Mouse (Mus musculus) adrenal gland (tissue): ENCODE data around the gene Usp29.

Experiments used
- intact Hi-C: fragments of 180-260 bp; cut with DNase I; formaldehyde crosslinking; loops from one replicate; pipeline ENCODE4 v1.15.1; 2025
- long read RNA-seq, 2 experiments: library from polyadenylated mRNA; unstranded; transcript quantifications; one replicate each; pipeline ENCODE4 v2.0.0; 2020; ENCODE audit warnings: borderline replicate concordance in 1 of 2; ENCODE audit not compliant: insufficient replicate concordance in 1 of 2

The Usp29 gene
- long read RNA-seq, experiment 1 = 0 reads
- long read RNA-seq, experiment 2, partial matches to known transcripts = 0 of 2 reads
- long read RNA-seq, experiment 2, other reads (novel, unspliced or antisense) = 2 of 2 reads

GRCm38 (mm10) chr7:6730241-6730640 lies at the start of gene Usp29, which contains the start of gene Peg3:
TSS of gene Usp29 (plus strand) at chr7:6730578.
TSS of gene Peg3 (minus strand) at chr7:6730431.
- intact Hi-C loops = loop anchor here (10.0 kb wide), 1 partner anchor 185 kb away; no protein-coding TSS in a partner anchor

DNA sequence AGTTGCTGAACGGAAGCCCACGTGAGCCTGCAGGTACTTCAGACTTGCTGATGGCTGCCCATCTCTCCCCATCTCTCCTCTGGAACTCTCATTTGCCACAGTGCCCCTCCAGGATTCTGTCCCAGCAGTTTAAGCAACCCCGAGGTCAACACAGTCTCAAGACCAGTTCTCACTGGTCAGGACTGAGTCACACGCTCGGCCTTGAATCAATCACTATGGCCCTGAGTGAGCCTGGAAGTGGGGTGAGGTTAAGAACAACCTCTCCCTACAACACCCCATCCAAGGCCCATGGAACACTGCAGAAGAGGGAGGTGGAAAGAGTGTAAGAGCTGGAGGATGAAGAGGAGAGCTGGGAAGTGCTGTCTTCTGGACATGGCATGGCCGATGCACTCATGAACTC lies 44.9 kb upstream of the Usp29 start:
- intact Hi-C loops = no loop called here

DNA sequence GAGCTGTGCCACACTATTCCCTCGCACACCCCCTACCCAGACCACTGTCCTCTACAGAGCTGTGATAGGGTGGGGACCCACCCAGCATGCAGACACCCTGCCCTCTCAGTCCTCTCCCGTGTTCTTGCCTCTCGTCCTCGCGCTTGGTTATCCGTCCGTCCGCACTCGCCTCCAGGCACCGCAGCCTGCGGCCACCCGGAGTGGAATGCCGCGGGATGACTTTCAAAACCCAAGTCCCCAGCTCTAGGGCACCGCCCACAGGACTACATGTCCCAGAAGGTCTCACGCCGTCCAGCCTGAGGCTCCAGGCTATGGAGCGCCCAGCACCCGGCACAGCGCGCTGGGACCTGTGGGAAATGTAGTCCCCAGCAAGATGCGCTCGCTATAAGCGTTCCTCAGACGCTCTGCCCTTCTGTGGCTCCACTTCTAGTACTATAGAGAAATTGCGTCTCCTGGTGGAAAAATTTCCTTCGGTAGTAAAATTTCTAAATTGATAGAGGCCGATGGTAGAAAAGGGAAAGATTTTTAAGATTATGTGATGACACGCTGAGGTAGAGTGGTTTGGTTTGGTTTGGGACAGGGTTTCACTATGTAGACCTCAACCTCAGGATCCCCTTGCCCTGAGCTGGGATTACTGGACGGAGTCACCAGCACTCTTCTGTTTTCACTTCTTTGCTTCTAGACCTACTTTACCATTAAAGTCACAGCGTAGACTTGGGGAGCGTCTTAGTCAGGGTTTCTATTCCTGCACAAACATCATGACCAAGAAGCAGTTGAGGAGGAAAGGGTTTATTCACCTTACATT lies 33.9 kb upstream of the Usp29 start, which contains the start of gene Zim1:
Zim1 (minus strand) TSS at position 210 of the 805 bp plus-strand sequence.
- intact Hi-C loops = loop anchor here (10.0 kb wide), 2 partner anchors 112 to 262 kb away; partner anchors contain the start of gene Olfr1344

DNA sequence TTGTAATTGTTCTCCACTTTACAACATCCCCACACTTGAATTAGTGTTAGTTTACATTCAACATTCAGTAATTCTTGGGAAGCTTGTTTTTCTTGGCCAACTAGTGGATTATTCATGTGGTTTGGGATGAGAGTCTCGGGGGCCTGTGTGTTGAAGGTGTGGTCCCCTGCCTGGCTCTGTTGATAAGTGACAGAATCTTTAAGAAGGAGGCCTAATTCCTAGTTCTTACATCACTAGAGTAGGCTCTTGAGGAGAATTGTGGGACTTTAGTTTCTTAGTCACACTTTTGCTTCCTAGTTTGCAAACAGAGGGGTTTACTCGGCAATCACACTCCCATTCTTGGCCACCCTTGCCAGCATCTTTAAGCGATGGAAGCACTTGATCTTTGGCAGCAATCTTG lies 31.1 kb upstream of the Usp29 start:
- intact Hi-C loops = loop anchor here (10.0 kb wide), 2 partner anchors 114 to 264 kb away; partner anchors contain the start of gene Olfr1344

DNA sequence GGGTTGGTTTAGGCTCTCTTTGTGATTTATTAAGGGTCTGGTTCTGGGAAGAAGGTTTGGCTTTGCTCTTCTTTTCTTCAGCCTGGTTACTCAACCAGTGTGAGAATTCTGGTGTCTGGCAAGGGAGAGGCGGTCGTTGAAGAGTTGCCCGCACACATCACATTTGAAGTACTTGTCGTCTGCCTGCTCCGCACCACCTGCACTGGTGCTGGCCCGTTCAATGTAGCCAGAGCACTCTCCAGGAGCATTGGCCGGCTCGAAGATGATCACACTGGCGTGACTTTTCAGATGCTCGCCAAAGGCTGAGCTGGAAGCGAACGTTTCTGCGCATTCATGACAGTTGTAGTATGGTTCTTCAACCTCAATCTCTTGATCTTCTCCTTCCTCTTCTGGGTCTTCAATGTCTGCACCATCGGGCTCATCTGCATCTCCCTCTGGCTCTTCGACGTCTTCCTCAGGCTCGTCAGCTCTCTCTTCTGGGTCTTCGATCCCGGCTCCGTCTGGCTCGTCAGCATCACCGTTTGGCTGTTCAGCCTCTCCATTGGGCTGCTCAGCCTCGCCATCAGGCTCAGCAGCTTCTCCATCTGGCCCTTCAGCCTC lies 22.9 kb upstream of the Usp29 start:
- intact Hi-C loops = no loop called here

DNA sequence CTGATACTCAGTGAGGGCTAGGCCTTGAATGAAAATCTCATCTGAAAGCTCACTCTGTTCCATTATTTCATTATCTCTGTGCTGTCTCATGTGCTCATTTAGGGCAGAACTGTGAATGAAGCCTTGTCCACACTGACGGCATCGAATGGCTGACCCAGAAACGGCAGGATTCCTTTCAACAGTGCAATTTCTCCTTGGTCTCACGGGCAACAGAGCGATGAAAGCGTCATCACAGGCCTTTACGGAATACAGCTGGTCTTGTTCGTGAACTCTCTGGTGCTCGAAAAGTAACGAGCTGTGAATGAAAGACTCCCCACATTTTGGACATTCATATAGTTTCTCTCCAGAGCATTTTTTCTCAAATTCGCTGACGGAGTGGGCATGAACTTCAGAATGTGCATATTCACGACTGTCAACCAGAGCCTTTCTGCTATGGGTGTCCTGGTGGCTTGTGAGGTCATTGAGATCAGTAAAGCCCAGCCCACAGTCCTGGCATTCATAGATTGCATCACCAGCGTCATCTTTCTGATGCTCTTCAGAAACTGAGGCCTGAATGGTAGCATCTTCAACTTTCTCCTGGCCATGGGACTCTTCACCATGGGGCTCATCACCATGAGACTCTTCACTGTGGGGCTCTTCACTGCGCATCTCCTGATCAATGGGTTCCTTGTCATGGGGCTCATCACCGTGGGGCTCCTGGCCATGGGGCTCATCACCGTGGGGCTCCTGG lies 21.8 kb upstream of the Usp29 start:
- intact Hi-C loops = no loop called here

GRCm38 (mm10) chr7:6709396-6709795 lies 21.0 kb upstream of the Usp29 start:
- intact Hi-C loops = no loop called here

GRCm38 (mm10) chr7:6727351-6728121 lies 2.8 kb upstream of the Usp29 start:
- intact Hi-C loops = loop anchor here (10.0 kb wide), 1 partner anchor 143 kb away; no protein-coding TSS in a partner anchor

DNA sequence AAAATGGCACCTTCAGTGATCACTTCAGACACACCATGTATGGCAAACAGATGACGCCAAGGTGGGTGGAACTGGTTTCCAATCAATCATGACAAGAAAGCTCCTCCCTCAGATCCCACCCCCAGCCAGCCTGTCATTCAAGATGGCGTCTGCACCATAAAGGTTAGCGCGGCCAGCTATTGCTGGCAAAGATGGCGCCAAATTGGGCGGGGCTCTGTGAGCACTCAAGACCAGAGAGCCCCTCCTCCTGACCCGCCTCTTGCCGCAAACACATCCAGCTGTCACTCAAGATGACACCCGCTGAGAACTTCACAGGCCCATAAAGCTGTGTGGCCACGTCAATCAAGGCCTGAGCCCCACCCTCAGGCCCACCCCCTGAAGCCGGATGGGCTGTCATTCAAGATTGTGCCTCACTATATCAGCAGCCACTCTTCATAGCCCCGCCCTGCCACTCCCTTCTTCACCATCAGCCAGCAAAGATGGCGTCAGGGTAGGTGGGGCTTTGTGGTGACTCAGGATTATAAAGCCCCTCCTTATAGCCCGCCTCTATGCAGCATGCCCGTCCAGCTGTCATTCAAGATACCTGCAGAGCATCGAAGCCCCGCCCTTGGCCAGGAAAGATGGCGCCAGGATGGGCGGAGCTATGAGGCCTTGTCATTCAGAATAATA lies 2.0 kb upstream of the Usp29 start:
- intact Hi-C loops = loop anchor here (10.0 kb wide), 1 partner anchor 144 kb away; no protein-coding TSS in a partner anchor

DNA sequence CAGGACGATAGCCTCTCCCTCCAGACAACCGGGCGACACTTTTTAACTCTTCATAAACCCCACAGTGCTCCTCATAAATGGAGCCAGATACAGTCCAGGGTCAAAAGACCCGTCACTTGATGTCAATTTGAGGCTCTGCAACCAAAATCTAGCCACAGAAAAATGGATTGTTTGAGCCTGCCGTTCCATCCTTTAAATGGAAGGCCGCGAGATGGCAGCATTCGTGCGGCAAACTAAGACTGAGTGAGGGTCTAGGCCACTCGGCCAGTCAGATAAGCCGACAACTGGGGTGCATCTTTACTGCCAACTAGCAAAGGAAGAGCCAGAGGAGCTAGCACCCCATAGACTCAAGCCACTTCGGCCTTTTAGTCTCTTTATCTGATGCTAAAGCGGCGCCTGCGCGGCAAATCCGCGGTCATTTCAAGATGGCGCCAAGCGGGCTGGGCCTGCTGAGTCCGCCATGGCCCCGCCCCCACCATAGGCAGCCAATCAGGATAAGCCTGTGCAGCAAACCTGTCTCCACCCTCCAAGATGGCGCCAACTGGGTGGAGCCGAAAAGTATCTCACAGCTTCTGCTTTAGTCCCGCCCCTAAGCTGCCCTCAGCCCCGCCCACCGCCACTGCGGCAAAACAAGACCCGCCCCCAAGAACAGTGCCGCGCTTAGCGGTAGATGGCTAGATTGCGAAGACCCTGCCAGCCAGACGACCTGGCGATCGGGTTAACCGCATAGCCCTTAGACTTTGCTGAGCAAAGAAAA lies 1.1 kb upstream of the Usp29 start:
- intact Hi-C loops = loop anchor here (10.0 kb wide), 1 partner anchor 144 kb away; no protein-coding TSS in a partner anchor

- intact Hi-C loops = loop anchor here (10.0 kb wide), 1 partner anchor 184 kb away; no protein-coding TSS in a partner anchor
Observed at GRCm38 (mm10) chr7:6730801-6731200, 423 bp downstream of the Usp29 start.

DNA sequence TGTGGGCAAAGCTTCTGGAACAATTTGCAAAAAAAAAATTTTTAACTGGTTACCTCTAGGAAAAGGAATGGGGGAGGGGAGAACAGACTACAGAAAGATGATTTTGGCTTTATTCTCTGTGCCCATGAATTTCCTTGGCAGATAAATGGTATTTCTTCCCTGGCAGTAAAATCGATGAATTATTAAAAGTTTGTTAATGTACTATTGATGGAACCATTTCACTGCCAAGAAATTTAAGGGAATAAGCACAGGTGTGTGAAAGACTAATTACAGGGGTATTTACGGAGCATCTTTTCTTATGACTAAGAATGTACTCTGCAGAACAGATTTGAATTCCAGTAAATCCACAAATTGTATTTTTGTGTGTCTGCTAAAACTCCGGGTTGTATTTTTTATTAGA lies 995 bp downstream of the Usp29 start:
- intact Hi-C loops = loop anchor here (10.0 kb wide), 1 partner anchor 183 kb away; no protein-coding TSS in a partner anchor

DNA sequence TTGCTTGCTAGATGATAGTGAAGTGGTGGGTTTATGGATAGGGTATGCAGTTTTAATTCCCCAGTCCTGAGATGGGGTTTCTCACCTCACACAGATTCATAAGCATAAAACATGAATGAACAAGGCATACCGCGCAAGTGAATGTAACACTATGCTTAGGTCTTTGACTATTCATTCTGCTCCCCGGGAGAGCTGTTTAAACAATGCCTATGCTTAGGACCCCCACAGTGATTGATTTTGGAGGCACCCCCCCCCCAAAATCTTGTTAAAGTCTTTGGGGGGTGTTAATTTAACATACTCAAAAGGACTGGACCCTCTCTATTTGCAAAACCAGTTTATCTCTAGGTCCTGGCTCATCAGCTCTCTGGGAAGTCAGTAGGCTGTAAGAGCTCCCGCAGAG lies 1.6 kb downstream of the Usp29 start:
- intact Hi-C loops = loop anchor here (10.0 kb wide), 1 partner anchor 183 kb away; no protein-coding TSS in a partner anchor

GRCm38 (mm10) chr7:6736060-6736459 lies 5.7 kb downstream of the Usp29 start:
- intact Hi-C loops = loop anchor here (10.0 kb wide), 1 partner anchor 179 kb away; no protein-coding TSS in a partner anchor

- intact Hi-C loops = no loop called here
Observed at GRCm38 (mm10) chr7:6744281-6744904, 14.0 kb downstream of the Usp29 start.

DNA sequence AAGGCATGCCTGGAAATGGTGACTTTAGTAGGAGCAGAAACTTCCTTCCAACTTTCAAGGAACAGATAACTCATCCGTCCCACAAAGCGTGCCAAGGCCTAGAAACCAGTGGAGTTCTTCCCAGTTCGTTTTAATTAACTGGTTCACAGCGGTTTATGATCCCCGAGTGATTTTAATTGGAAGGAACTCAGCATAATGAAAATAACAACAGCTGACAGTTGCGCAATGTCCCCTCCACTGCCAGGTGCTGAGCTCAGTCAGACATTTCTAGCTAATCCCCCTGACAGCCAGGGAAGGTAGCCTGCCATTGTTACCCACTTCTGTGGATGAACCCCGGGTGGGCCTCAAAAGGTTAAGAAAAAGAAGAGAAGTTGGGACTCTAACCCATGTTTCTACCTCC lies 18.8 kb downstream of the Usp29 start:
- intact Hi-C loops = no loop called here

- intact Hi-C loops = no loop called here
Observed at GRCm38 (mm10) chr7:6753440-6753839, 23.1 kb downstream of the Usp29 start.

DNA sequence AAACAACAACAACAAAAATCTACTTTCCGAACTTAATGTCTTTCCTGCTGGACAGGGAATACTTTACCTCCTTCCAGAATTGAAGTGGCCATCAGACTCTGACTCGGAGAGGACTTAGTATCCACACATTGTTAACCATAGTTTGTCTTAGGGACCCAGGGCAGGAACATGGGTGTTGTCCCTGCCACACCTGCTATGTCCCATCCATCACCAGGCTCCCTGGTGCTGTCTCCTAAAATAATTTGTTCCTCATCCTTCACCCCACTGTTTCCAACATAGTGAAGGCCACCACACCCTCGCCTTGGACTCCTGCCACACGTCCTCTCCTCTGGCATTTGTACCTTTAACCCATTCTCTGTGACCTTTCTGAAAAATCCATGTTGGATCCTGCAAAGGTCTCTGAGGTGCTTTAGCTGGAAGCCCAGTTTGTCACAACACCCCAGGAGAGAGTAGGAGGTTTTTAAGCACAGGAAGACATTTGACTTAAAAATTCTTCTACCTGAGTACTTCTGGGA lies 26.5 kb downstream of the Usp29 start:
- intact Hi-C loops = no loop called here
